Mouse (Mus musculus) kidney, postnatal 36 days (tissue): ENCODE measurements around the gene Ank2.

Source experiments
- DNase-seq, 2 experiments: peaks; one replicate each; pipeline ENCODE4 v3.0.0; 2021 to 2022; ENCODE audit warnings: mixed read lengths in 2 of 2

The Ank2 gene

DNA sequence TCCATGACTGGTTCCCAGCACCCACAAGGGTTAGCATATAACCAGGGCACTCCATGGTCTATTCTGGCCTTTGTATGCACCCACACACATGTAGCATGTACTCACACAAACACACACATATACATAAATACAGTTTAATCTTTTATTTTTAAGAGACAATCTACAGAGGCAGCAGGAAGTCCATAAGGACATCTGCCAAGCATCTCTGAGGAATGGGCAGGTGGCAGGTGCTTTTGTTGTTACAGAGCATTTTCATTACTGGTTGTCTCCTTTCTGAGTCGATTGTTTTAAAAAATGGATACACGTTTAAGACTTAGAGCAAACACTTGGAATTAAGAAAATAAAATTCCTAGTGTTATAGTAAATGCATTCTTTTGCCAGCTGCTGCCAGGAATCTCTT is 390.7 kb downstream of the Ank2 start:
- no peak for DNase-seq

DNA sequence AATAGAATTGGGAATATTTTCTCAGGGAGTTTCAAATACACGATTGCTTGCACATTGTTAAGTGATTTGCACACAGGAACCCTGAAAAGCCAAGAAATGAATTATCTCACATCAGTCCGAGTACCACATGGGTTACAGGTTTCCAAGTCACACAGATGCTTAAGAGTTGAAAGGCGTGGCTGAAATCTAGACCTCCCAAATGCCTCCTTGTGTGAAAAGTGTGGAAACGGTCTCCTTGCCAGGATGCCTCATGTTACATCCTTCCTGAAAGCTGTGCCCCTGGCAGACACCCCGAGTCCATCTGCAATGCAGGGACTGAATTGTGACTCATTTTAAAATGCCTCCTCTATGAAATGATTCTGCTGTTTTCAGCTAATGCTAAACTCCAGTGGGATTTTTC is 391.9 kb downstream of the Ank2 start:
- DNase-seq = no peak

DNA sequence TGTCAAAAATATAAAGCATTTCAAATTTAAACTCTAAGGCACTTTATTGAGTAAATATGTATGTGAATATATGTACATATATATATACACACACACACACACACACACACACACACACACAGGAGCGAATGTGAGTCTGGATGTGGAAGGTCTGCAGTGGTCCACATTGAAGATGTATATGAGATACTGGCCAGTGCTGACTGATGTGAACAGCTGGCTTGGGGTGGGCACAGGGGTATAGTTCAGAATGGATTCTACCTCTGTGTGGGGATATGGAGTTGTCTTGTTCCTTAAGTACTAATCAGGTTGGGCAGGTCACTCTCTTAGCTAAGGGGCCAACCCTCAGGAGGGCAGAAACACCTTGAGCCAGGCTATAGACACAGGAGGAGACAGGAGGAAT is 397.8 kb downstream of the Ank2 start:
- DNase-seq = no peak

DNA sequence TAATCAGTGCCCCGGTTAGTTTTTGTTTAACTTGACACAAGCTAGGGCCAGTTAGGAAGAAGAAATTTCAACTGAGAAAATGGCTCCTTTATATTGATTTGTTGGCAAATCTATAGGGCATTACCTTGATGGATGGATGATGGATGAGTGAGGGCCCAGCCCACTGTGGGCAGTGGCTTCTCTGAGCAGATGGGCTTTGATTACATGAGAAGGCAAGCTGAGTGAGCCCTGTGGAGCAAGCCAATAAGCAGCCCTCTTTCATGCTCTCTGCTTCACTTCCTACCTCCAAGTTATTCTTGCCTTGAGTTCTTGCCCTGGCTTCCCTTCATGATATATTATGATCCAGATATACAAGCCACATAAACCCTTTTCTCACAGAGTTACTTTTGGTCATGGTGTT is 401.4 kb downstream of the Ank2 start:
- DNase-seq = no peak

DNA sequence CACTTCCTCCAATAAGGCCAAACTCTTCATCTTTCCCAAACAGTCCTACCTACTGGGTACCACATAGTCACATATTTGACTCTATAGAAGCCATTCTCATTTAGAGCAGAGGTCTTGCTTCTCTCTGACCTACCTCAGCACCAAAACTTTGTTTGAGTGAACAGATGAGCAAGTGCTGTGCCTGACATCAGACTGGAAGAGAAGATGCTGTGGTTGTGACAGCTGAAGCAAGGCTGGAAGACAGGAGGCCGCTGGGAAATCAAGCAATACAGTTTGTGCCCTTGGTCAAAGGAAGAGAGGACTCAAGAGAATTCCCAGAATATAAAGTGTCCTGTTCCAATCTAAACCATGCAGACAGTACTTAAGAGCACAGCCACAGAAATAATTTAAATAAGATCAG is 402.0 kb downstream of the Ank2 start:
- DNase-seq = no peak

DNA sequence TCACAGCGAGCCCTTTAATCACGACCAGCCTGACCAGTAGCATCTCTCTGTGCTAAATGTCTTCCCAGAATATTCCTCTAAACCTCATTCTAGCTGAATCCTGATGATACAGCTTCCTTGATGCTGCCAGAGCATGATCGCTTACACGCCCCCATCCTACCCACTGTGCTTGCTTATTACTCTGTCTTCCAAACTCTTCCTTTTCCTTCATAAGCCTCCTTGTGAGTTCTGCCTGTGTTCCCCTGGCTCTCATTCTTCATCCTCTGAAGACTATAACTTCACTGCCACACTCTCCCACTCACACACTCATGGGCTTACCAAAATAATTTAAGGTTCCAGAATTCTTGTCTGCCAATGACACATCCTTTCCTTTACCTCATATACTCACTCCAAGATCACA is 405.5 kb downstream of the Ank2 start:
- no peak for DNase-seq

DNA sequence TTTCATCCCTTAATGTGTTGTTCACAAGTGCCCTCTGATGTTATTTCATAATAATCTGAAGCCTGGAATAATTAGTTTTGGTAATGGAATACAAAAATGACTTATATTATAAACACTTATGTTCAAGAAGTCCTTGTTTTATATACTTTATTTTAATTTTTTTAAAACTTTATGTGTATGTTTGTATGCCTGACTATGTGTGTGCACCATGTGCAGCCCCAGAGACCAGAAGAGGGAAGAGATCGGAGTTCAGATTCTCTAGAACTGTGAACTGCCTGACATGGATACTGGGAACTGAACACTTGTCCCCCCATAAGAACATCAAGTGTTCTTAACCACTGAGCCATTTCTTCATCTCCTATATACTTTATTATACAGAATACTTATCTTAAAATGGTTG is 411.6 kb downstream of the Ank2 start:
- no peak for DNase-seq

DNA sequence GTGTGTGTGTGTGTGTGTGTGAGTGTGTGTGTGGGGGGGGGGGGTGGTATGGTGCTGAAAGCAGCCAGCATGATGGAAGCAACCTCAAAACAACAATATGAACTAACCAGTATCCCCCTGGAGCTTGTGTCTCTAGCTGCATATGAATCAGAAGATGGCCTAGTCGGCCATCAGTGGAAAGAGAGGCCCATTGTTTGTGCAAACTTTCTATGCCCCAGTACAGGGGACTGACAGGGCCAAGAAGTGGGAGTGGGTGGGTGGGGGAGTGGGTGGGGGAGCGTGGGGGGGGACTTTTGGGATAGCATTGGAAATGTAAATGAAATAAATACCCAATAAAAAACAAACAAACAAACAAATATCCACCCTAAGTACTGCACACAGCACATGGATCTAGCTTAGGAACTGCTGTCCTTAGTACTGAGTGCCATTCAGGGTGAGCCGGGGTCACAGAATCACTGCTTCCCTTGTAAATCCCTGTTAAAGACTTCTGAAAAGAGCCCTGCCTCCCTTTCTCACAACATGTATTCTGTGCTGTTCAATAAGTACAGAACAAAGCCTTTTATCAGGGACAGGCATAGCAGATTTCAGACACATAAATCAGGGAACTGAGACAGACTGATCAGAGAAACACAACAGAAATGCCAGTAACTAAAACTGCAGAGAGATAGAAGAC is 412.2 kb downstream of the Ank2 start:
- no peak for DNase-seq

DNA sequence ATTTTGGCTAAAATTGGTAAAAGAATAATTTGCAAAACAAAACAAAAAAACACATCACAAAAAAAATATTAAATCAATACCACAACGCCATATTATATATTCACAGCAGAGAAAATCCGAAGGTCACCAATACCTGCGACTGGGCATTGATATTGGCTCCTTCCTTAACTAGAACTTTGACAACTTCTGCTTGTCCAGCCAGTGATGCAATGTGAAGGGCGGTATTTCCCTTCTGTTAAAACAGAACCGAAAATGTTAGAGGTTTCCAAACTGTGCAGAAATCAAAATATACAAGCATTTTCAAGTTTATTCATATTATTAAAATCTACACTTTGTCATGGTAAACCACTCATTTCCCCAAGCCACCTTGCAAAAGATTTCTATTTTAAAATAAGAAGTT is 421.8 kb downstream of the Ank2 start:
- DNase-seq = no peak

DNA sequence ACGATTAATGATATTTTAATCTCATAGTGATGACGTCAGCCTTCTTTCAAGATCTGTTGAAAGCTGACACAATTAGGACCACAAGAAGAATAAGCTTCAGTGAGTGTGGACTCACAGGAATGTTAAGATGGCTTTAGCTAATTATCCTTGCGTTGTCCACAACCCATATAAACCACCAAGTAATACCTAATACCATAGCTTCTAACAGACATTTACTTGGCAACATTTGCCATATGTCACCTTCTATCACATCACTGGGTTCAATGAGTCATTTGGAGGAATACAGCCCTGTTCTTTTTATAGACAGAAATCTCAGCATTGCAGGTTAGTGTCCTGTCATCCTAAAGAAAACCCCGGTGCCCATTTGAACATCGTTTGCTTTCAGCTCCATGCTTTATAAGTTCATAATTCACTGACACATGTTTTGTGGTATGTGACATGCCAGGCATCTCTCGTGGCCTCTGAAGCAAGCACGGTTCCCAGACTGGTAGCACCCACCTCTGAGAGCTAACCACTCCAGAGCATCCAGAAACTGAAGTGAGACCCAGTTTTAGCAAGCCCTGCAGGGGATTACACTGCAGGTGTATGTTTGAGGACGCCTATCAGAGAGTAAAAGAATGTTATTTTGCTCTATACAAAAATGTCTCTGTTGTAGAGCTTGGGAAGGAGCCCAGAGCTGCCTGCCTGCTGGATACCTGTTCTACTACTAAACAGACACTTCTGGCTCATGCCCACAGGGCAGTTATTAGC is 423.4 kb downstream of the Ank2 start:
- DNase-seq = no peak

DNA sequence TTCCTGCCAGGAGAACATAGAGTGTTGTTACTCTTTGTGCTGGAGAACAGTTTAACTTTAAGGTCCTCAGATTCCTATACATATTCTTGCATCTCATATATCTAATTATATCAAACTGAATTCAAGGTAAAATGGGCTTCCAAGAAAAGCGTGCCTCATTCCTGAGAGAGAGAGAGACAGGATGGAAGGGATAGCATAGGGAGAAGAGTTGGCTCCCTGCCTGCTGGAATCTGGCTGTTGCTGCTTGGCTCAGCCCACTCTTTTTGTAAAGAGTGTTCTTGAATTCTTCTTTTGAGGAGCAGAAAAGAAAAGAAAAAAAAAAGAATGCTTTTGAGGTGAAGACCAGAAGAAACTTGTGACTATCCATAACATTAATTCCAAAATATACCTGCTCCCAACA is 427.7 kb downstream of the Ank2 start:
- DNase-seq = no peak

DNA sequence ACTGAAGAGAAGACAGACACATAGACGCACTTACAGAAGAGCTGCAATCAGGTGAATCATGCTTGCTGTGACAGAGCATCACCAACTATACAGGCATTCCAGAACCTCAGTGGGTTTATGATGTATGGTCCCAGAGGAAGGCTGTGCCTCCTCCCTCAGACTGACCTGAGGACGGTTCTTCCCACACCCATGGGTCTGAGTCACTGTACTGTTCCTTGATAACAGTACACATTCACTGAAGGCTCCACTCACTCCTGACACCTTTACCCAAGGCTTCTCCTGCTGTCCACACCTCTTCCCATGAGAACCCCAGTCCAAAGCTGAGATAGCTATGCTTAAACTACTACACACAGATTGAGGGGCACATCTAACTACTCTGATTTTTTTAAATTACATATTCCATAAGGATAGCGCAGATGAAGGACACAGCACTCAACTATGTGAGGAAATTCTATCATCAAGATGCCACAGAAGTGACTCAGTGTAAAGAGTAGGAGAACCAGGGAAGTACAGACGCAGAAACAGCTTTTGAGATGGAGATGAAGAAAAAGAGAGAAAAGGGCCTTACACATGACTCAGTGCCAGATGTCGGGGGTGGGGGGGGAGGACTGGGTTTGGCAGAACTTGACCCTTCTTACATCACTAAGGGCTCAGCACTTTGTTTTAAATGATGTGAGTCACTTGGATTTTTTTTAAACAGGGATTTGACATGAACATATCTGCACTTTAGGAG is 435.3 kb downstream of the Ank2 start:
- DNase-seq = no peak

DNA sequence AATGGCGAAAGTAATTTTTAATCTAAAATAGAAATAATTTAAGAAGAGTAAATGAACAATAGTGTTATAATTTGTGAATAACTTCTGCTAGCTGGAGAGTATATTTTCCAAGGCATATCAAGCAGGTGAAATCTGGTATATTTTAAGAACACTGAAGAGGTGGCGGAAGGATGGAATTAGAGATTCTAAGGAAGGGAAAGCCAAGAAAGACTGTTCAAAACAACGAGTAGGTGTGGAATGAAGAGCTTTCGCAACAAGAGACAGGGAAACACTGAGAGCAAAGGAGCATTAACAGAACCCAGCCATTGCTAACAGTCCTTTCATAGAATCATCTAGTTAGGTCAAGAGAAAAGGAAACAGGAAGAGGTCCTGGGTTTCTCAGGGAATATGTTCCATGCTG is 439.5 kb downstream of the Ank2 start:
- DNase-seq = no peak

DNA sequence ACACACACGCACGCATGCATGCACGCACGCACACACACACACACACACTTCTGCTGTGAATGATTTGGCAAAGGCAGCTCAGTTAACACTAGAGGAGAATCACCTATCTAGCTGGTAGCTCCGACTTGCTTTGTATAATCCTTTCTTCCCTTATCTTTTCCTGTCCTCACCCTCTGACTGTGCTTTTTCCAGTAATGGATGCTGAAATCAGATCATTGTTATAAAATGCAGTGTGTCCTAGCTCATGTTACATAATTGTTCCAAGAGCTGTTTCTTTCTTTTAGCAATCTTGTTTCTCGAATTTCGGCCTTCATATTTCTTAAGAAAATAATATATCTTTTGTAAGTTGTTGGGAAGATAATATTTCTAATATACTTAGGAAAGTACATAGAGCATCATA is 457.9 kb downstream of the Ank2 start:
- no peak for DNase-seq

DNA sequence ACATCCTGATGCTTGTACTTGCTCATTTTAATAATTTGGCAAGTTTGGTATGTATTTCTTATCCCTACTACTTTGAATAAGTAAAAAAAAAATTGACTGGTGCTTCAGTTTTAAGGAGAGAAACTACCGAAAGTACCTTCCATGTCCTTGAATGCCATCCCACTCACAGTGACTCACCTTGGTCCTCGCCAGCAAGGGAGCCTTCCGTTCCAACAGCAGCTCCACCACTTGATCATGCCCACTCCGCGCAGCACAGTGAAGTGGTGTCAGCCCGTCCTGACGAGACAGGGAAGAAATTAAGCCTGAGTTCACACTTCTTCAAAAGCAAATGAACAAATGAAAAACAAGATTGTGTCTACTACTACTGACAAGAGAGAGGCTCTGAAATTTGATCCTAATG is 460.6 kb downstream of the Ank2 start:
- no peak for DNase-seq

DNA sequence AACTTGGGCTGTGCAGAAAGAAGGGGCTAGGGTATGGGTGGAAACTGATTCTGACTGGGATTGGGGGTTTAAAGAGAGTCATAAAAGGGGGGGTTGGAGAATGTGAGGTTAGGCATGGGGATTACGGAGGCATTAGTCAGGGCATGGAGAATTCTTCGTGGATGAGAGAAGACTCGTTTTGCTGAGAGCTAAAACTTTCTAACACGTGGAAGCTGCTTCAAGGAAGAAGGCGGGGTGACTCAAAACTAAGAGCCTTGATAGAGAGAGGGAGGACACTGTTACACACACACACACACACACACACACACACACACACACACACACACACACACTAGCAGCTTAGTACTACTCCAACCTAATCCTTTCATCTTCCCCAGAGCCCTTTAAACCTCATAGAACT is 463.0 kb downstream of the Ank2 start:
- no peak for DNase-seq

DNA sequence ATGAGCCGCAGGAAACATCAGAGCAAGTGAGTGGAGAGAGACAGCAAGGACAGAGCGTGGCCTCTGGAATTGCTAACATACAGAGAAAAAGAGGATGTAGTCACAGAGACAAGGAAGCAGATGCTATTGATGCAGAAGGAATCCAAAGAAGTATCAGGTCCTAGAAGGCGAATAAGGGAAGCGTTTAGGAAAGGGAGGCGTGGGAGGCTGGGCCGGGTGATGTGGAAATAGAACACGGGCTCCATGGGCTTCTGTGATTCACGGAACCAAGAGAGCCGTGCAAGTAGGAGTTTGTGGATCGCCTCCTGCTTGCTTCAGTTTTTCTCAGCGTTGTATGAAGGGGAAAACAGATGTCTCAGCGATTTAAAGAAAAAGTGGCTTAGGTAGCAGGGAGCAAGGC is 463.6 kb downstream of the Ank2 start:
- DNase-seq = no peak

DNA sequence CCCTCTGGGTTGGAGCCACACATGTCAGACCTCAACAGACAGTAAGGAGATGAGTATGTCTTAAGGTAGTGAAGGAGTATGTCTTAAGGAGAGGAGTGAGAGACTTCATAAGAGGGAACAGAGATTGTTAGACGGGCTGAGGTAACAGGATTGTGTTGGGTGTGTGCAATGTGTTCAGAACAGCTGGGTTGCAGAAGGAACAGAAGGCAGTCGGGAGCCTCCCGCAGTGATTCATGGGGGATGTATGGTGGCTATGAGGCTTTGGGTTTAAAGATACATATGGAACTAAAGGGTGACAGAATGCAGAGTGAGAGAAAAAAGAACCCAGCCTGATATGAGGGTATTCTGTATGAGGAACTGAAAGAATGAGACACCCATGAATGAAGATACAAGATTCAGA is 464.2 kb downstream of the Ank2 start:
- no peak for DNase-seq

DNA sequence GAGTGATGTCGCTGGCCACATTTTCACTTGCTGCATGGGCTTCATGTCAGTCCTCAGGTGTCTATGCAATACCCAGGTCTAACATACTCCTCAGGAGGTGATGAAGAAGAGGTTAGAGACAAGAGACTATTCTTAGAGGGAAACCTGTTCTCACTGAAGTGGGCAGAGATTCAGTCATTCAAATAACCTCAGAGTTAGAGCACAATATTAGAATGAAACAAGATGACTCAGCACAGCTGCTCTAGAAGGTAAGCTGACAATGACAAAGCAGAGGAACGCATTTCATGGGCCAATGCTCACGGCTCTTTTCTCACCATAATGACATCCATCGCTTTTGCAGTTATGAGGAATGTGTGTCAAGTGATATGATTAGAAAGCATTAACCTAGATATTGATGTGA is 475.2 kb downstream of the Ank2 start:
- DNase-seq = no peak

DNA sequence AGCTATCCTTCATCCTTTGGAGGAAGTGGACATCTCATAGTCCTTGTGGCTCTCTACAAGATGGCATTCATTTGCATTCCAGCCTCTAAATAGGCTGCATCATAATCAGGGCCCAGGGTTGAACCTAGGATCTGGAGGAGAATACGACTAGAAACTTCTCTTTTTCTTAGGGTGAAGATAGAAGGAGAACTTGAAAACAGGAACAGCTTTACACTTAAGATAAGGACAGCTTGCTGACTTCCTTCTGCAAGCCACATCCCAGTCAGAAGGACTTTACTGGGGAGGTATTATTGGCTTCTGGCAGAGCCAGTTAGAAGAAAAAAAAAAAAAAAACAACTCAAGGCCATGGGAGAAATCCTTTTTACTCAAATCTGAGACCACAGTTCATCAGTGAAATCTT is 479.0 kb downstream of the Ank2 start:
- DNase-seq = no peak

DNA sequence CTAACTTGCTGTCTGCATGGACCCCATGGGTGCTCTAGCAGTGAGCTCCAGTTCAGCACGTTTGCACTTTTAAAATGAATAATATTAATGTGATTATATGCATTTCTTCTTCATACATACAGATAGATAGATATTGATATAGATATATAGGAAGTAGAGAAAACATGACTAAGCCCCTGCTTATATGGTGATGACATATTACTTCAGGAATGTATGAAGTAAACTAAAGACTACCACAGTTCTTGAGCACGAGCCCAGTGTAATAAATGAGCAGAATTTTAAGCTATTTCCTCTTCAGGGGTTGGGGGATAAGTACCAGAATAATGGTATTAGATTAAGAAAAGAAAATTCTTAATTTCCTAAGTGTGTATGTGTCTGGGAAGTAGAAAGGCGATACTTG is 479.4 kb downstream of the Ank2 start:
- no peak for DNase-seq

DNA sequence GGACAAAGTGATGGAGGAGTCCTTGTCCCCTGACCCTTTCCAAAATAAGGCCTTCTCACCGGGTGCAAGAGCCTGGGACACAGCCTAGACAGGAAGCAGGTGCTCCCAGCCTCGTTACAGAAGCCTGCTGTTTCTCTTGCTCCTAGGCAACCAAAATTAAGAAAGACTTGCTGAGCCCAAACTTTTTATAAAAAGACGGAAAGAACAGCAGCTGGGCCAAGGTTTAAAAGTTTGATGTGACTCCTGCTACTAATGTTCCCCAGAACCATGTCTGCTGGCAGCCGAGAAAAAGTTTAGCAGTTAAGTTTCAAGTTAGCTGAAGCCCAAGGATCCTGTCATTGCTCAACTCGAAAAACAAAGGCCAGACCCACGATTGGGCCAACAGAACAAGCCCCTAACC is 480.0 kb downstream of the Ank2 start:
- no peak for DNase-seq

DNA sequence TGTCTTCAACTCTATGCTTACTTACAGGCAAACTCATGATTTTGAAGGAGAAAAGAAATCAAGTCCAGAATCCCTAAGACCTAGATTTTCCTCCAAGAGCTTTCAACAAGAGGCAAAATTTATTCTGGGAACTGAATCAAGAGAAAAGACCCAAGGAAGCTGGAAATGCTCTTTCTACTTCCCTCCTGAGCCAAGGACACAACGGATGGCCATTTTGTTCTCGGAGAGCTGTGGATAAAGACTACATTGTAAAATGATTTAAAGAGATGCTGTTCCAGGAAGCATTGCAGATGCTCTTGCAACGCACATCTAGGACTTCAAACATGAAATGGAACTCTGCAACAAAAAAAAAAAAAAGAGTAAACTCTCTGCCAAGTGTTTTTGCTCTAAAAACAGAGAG is 481.6 kb downstream of the Ank2 start:
- DNase-seq = no peak

DNA sequence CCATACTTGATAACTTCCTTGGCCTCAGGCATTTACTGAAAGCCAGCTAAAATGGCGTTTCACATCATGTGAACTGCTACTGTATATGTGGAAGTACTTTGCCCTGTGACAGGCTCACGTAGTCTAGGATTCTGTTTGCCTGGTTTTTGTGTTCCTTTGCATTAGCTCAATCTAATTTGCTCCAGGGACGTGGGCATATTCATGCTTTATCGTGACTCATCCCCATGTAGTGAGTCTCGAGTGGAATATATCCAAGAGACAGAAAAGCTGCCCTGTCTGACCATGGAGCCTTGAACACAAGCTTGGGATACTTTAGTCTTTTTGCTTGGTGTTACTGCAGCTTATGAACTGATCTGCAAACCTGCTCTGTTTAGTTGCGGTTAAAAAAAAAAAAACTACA is 483.6 kb downstream of the Ank2 start:
- DNase-seq = no peak
